Mouse (Mus musculus): ENCODE measurements around the gene Olfr1031. TPM values are rescaled to one million over a fixed set of nuclear protein-coding genes. Genes with fewer than 3 reads are reported as not detected.
"Not testable (repeated sequence)": the region's sequence is repeated elsewhere in the genome, so short reads cannot be mapped to it uniquely, and the experiment has no call there.

Olfr1031 gene
- total RNA-seq (2021): not detected in 2 replicates
- long read RNA-seq, experiment 1: 0 reads
- long read RNA-seq, experiment 2: 0 reads

- no peak for DNase-seq
Observed at GRCm38 (mm10) chr2:85990004-85990403, at the start of gene Olfr1031. Gene Olfr1031 (plus strand): TSS chr2:85990304.

GRCm38 (mm10) chr2:85950137-85950536, 40.0 kb upstream of the Olfr1031 start, which contains the start of gene Olfr1028:
Gene Olfr1028 (plus strand): TSS chr2:85950437.
- DNase-seq: no peak

GRCm38 (mm10) chr2:85973595-85973994, 16.5 kb upstream of the Olfr1031 start, which contains the start of gene Olfr1029:
Gene Olfr1029 (plus strand): TSS chr2:85973895.
- no peak for DNase-seq

- no peak for DNase-seq
Observed at GRCm38 (mm10) chr2:85978976-85979375, 11.1 kb upstream of the Olfr1031 start, which contains the start of gene Olfr1030. Gene Olfr1030 (plus strand): TSS chr2:85979276.

GRCm38 (mm10) chr2:86005240-86005639, 15.1 kb downstream of the Olfr1031 start, which contains the start of gene Olfr1032:
Gene Olfr1032 (plus strand): TSS chr2:86005540.
- no peak for DNase-seq

GRCm38 (mm10) chr2:86020406-86020805, 30.3 kb downstream of the Olfr1031 start, which contains the start of gene Olfr1033:
Gene Olfr1033 (plus strand): TSS chr2:86020633.
- DNase-seq: peak; percentile 21

GRCm38 (mm10) chr2:86021518-86021917, 31.4 kb downstream of the Olfr1031 start:
- not testable (repeated sequence) for DNase-seq

Other genes with a start within 250 kb of the Olfr1031 start
- gene Olfr1012, start 227.5 kb upstream of the Olfr1031 start, total RNA-seq (2021): not detected in 2 replicates
- 0.11 TPM in 1 of 2 replicates, not detected in the other for gene Olfr1013, start 223.2 kb upstream of the Olfr1031 start, total RNA-seq (2021)
- gene Olfr1014, start 217.6 kb upstream of the Olfr1031 start, total RNA-seq (2021): not detected in 2 replicates
- not detected in 2 replicates for gene Olfr1015, start 208.3 kb upstream of the Olfr1031 start, total RNA-seq (2021)
- not detected in 2 replicates for gene Olfr1016, start 187.8 kb upstream of the Olfr1031 start, total RNA-seq (2021)
- not detected in 2 replicates for gene Olfr1018, start 171.8 kb upstream of the Olfr1031 start, total RNA-seq (2021)
- not detected in 2 replicates for gene Olfr1019, start 144.8 kb upstream of the Olfr1031 start, total RNA-seq (2021)
- not detected in 2 replicates for gene Olfr1020, start 143.3 kb upstream of the Olfr1031 start, total RNA-seq (2021)
- gene Olfr1022, start 121.7 kb upstream of the Olfr1031 start, total RNA-seq (2021): not detected in 2 replicates
- gene Olfr1023, start 104.7 kb upstream of the Olfr1031 start, total RNA-seq (2021): not detected in 2 replicates
- not detected in 2 replicates for gene Olfr1024, start 85.3 kb upstream of the Olfr1031 start, total RNA-seq (2021)
- not detected in 2 replicates for gene Olfr1025-ps1, start 75.1 kb upstream of the Olfr1031 start, total RNA-seq (2021)
- gene Olfr1026, start 68.7 kb upstream of the Olfr1031 start, total RNA-seq (2021): not detected in 2 replicates
- gene Olfr1028, start 39.9 kb upstream of the Olfr1031 start, total RNA-seq (2021): not detected in 2 replicates
- gene Olfr1029, start 16.4 kb upstream of the Olfr1031 start, total RNA-seq (2021): not detected in 2 replicates
- not detected in 2 replicates for gene Olfr1030, start 11.0 kb upstream of the Olfr1031 start, total RNA-seq (2021)
- gene Olfr1032, start 15.2 kb downstream of the Olfr1031 start, total RNA-seq (2021): not detected in 2 replicates
- 3.3 and 6.6 TPM in 2 replicates for gene Olfr1033, start 30.3 kb downstream of the Olfr1031 start, total RNA-seq (2021)
- 0.11 and 0.33 TPM in 2 replicates for gene Olfr1034, start 55.6 kb downstream of the Olfr1031 start, total RNA-seq (2021)
- not detected in 2 replicates for gene Olfr1036, start 83.7 kb downstream of the Olfr1031 start, total RNA-seq (2021)
- not detected in 2 replicates for gene Olfr1037, start 97.1 kb downstream of the Olfr1031 start, total RNA-seq (2021)
- not detected in 2 replicates for gene Olfr1039, start 145.6 kb downstream of the Olfr1031 start, total RNA-seq (2021)
- not detected in 2 replicates for gene Olfr1040, start 156.4 kb downstream of the Olfr1031 start, total RNA-seq (2021)
- not detected in 2 replicates for gene Olfr1042, start 171.5 kb downstream of the Olfr1031 start, total RNA-seq (2021)
- not detected in 2 replicates for gene Olfr1043, start 177.2 kb downstream of the Olfr1031 start, total RNA-seq (2021)
- gene Olfr1044, start 187.5 kb downstream of the Olfr1031 start, total RNA-seq (2021): not detected in 2 replicates
- not detected in 2 replicates for gene Olfr52, start 195.4 kb downstream of the Olfr1031 start, total RNA-seq (2021)
- not detected in 2 replicates for gene Olfr1045, start 212.7 kb downstream of the Olfr1031 start, total RNA-seq (2021)
- not detected in 2 replicates for gene Olfr1046, start 229.0 kb downstream of the Olfr1031 start, total RNA-seq (2021)
- not detected in 2 replicates for gene Olfr1047, start 241.1 kb downstream of the Olfr1031 start, total RNA-seq (2021)
- gene Olfr1048, start 250.0 kb downstream of the Olfr1031 start, total RNA-seq (2021): not detected in 2 replicates